ENCODE assay signal across 10 mouse cellular contexts in genomic region chr13:36732891-36733490, GRCm38 (mm10). TPM values are rescaled to one million over a fixed set of nuclear protein-coding genes. Genes with fewer than 3 reads are reported as not detected.
DNase-seq lines count a peak whose midpoint lies in the region; ATAC-seq and TF ChIP-seq lines count a peak whose summit lies in the region.
"Had no signal": no experiment of that assay in that cellular context is flagged by ENCODE, and none has a peak within 500 bp of the region (broad histone marks: within the 10 kb centered on the region; RNA-seq: fewer than 3 reads in every experiment).

No protein-coding gene starts in this region.

- no peak overlapping the region for H3K27ac ChIP-seq in heart, embryonic 10.5 days
- H3K27ac ChIP-seq in cortical plate, adult 2 months (ENCODE audit: insufficient read depth, low read length) = peak overlapping the region; percentile 82; the same call in 1 of the 2 replicates
- H3K27ac ChIP-seq in hindbrain, embryonic 12.5 days = peak overlapping the region; percentile 95
- H3K27ac ChIP-seq in midbrain, embryonic 11.5 days (ENCODE audit: low read depth, low read length) = peak overlapping the region; percentile 79

- no peaks in the 10 kb centered on the region for H3K36me3 ChIP-seq in heart, embryonic 10.5 days
- H3K36me3 ChIP-seq in hindbrain, embryonic 12.5 days = no peaks in the 10 kb centered on the region
- H3K36me3 ChIP-seq in midbrain, embryonic 11.5 days (ENCODE audit: control insufficient read depth, insufficient read depth, low read length) = no peaks in the 10 kb centered on the region

- peak overlapping the region; percentile 65; the same call in 1 of the 2 replicates for H3K4me3 ChIP-seq in heart, embryonic 10.5 days
- peak overlapping the region; percentile 55 for H3K4me3 ChIP-seq in cortical plate, adult 2 months (ENCODE audit: insufficient read depth, low read length)
- peak overlapping the region; percentile 44 for H3K4me3 ChIP-seq in hindbrain, embryonic 12.5 days
- H3K4me3 ChIP-seq in midbrain, embryonic 11.5 days (ENCODE audit: low read depth, low read length) = peak overlapping the region; percentile 36

- no peak for TF ChIP-seq POLR2A in cortical plate, adult 2 months (IDR thresholded peaks at IDR 0.05; ENCODE audit: extremely low read depth, insufficient read depth, low read length)

- H3K4me2 ChIP-seq in hindbrain, embryonic 12.5 days (replicated peaks) = peak overlapping the region; percentile 79
- H3K4me2 ChIP-seq in midbrain, embryonic 11.5 days = no peak overlapping the region

- peaks cover 70% of the 10 kb centered on the region for H3K27me3 ChIP-seq in heart, embryonic 10.5 days (ENCODE audit: insufficient read depth, poor library complexity, severe bottlenecking)
- peaks cover 71% of the 10 kb centered on the region for H3K27me3 ChIP-seq in hindbrain, embryonic 12.5 days
- peaks cover 66% of the 10 kb centered on the region for H3K27me3 ChIP-seq in midbrain, embryonic 11.5 days (ENCODE audit: control insufficient read depth, insufficient read depth, low read length)

- peaks cover 27% of the 10 kb centered on the region for H3K4me1 ChIP-seq in heart, embryonic 10.5 days
- H3K4me1 ChIP-seq in cortical plate, adult 2 months (ENCODE audit: control insufficient read depth, insufficient read depth, low read length) = no peaks in the 10 kb centered on the region
- H3K4me1 ChIP-seq in hindbrain, embryonic 12.5 days = peaks cover 22% of the 10 kb centered on the region
- H3K4me1 ChIP-seq in midbrain, embryonic 11.5 days (ENCODE audit: control insufficient read depth, insufficient read depth, low read length) = peaks cover 6% of the 10 kb centered on the region; the same call in 1 of the 2 replicates

- H3K9me3 ChIP-seq in heart, embryonic 10.5 days = no peaks in the 10 kb centered on the region
- H3K9me3 ChIP-seq in hindbrain, embryonic 12.5 days (replicated peaks) = no peaks in the 10 kb centered on the region
- H3K9me3 ChIP-seq in midbrain, embryonic 11.5 days (ENCODE audit: control insufficient read depth, low read length) = no peaks in the 10 kb centered on the region

- WGBS in heart, embryonic 10.5 days = 5% methylated on average over 6 of the region's 6 CpGs
- 4% methylated on average over 6 of the region's 6 CpGs for WGBS in hindbrain, embryonic 12.5 days
- WGBS in midbrain, embryonic 11.5 days = 9% methylated on average over 6 of the region's 6 CpGs

- no peak for DNase-seq in heart, embryonic 10.5 days (ENCODE audit: low spot score)
- no peak for DNase-seq in heart, postnatal 25 days (ENCODE audit: low spot score)
- DNase-seq in midbrain, embryonic 11.5 days (ENCODE audit: low spot score, missing footprints) = peak; percentile 92
- DNase-seq in right cerebral cortex, postnatal 10 days (ENCODE audit: low spot score in 2 of 2) = no peak
- no peak for DNase-seq in kidney, postnatal 36 days
- DNase-seq: thymus, adult 18-20 months had no signal

- TF ChIP-seq CTCF in cortical plate, adult 2 months (IDR thresholded peaks at IDR 0.05; ENCODE audit: extremely low read depth, insufficient read depth, low read length) = no peak

- ATAC-seq in hindbrain, embryonic 12.5 days (ENCODE audit: low FRiP score) = no peak
- ATAC-seq in midbrain, embryonic 11.5 days (ENCODE audit: low FRiP score) = no peak
- ATAC-seq in monocyte, adult 5-6 weeks (replicated peaks; ENCODE audit: insufficient number of reproducible peaks, low FRiP score, low TSS enrichment, poor library complexity, severe bottlenecking) = no peak

- peak overlapping the region; percentile 77 for H3K9ac ChIP-seq in hindbrain, embryonic 12.5 days
- peak overlapping the region; percentile 67 for H3K9ac ChIP-seq in midbrain, embryonic 11.5 days (ENCODE audit: low read length)

- intact Hi-C loops in heart, postnatal 25 days (cut with DNase I) = no loop called here

RNA-seq across cellular contexts. Expression of gene Nrn1, which starts 1.9 kb away (rescaled TPM):
- polyA plus RNA-seq in heart, embryonic 10.5 days (2016; fragmentation: Nextera tagmentation; extraction: Ambion mirVana) = 1.7 and 3.8 TPM in 2 replicates
- total RNA-seq in heart, postnatal 25 days (2021) = 1 to 10 TPM; 2.9 to 3.4 TPM
- polyA plus RNA-seq in cortical plate, adult 2 months (2012; rRNA removed) = 251 and 304 TPM in 2 replicates
- 43.8 and 47.0 TPM in 2 replicates for polyA plus RNA-seq in hindbrain, embryonic 12.5 days (2016; fragmentation: Nextera tagmentation; extraction: Ambion mirVana)
- 52.7 and 53.5 TPM in 2 replicates for polyA plus RNA-seq in midbrain, embryonic 11.5 days (2014; fragmentation: Nextera tagmentation; extraction: Ambion mirVana)
- 1.8 TPM in 1 of 3 replicates, not detected in the others for total RNA-seq in monocyte, adult 5-6 weeks (2017)
- total RNA-seq: neutrophil, adult 5-6 weeks had no signal
